In genomic region chr8:122568881-122569309, GRCm38 (mm10) we compare ENCODE assay signal across 8 mouse cellular contexts. TPM values are rescaled to one million over a fixed set of nuclear protein-coding genes. Genes with fewer than 3 reads are reported as not detected.
DNase-seq lines count a peak whose midpoint lies in the region; ATAC-seq and TF ChIP-seq lines count a peak whose summit lies in the region.

No protein-coding gene starts in this region.

- H3K27me3 ChIP-seq in kidney, embryonic 14.5 days (ENCODE audit: control insufficient read depth, insufficient read depth, low read length) = no peaks in the 10 kb centered on the region
- H3K27me3 ChIP-seq in myocyte (ENCODE audit: control insufficient read depth, insufficient read depth, insufficient read length) = no peaks in the 10 kb centered on the region

- H3K27ac ChIP-seq in kidney, embryonic 14.5 days (ENCODE audit: low read depth, low read length) = no peak overlapping the region
- no peak overlapping the region for H3K27ac ChIP-seq in bone marrow macrophage, adult 2 months (ENCODE audit: insufficient read depth, low read depth, low read length)

- ATAC-seq in kidney, embryonic 14.5 days (ENCODE audit: low FRiP score, low TSS enrichment) = no peak

- H3ac ChIP-seq in myocyte (ENCODE audit: control insufficient read depth, insufficient read length) = no peak overlapping the region

- peak overlapping the region; percentile 91 for H3K9ac ChIP-seq in kidney, embryonic 14.5 days (ENCODE audit: low read depth, low read length)

- no peaks in the 10 kb centered on the region for H3K9me3 ChIP-seq in kidney, embryonic 14.5 days (ENCODE audit: control insufficient read depth, low read length)

- H3K4me1 ChIP-seq in kidney, embryonic 14.5 days (ENCODE audit: control insufficient read depth, insufficient read depth, low read length) = peaks cover 24% of the 10 kb centered on the region
- peaks cover 32% of the 10 kb centered on the region for H3K4me1 ChIP-seq in bone marrow macrophage, adult 2 months (ENCODE audit: control insufficient read depth, insufficient read depth, low read length)

- H3K79me2 ChIP-seq in myocyte (ENCODE audit: control insufficient read depth, insufficient read depth) = peaks cover 18% of the 10 kb centered on the region

- no peak for TF ChIP-seq POLR2A in bone marrow macrophage, adult 2 months (IDR thresholded peaks at IDR 0.05; ENCODE audit: borderline replicate concordance, low read depth, low read length)
- no peak for TF ChIP-seq POLR2A in myocyte (IDR thresholded peaks at IDR 0.05; ENCODE audit: insufficient read length, low read depth)

- H3K4me2 ChIP-seq in kidney, embryonic 14.5 days (replicated peaks; ENCODE audit: low read depth, low read length) = peak overlapping the region; percentile 58
- peak overlapping the region; percentile 72 for H3K4me2 ChIP-seq in myocyte (ENCODE audit: low read depth)

- 12% methylated on average over 10 of the region's 10 CpGs for WGBS in kidney, embryonic 14.5 days

- H3K36me3 ChIP-seq in kidney, embryonic 14.5 days (ENCODE audit: control insufficient read depth, insufficient read depth, low read length) = peaks cover 47% of the 10 kb centered on the region
- H3K36me3 ChIP-seq in myocyte (ENCODE audit: control insufficient read depth, insufficient read depth) = peaks cover 7% of the 10 kb centered on the region

- no peak for DNase-seq in kidney, postnatal 36 days
- peak; percentile 58 for DNase-seq in induced T-regulatory cell, adult 2 months (ENCODE audit: low read depth)
- DNase-seq in natural killer cell, adult 2 months (ENCODE audit: low spot score in 2 of 2) = no peak
- no peak for DNase-seq in urinary bladder, postnatal 36 days (ENCODE audit: low spot score in 2 of 2)
- DNase-seq in kidney, postnatal 14 days = no peak

- H3K4me3 ChIP-seq in kidney, embryonic 14.5 days (ENCODE audit: low read length) = peak overlapping the region; percentile 97
- peak overlapping the region; percentile 70 for H3K4me3 ChIP-seq in bone marrow macrophage, adult 2 months (ENCODE audit: insufficient read depth, low read length)
- H3K4me3 ChIP-seq in myocyte = peak overlapping the region; percentile 48

- TF ChIP-seq CTCF in bone marrow macrophage, adult 2 months (IDR thresholded peaks at IDR 0.05; ENCODE audit: low read depth, low read length) = no peak

TF ChIP-seq in myocyte, 11 proteins besides CTCF, POLR2A, EP300 and RAD21:
- no peak for TF ChIP-seq MYOD1 (IDR thresholded peaks at IDR 0.05; ENCODE audit: control insufficient read depth in 1 of 3, insufficient read length in 2 of 3, low read depth in 2 of 3)
- TF ChIP-seq MYOG (IDR thresholded peaks at IDR 0.05; ENCODE audit: control insufficient read depth in 1 of 3, insufficient read depth in 1 of 3, insufficient read length in 2 of 3, low read depth in 2 of 3) = no peak
- TF ChIP-seq SRF (IDR thresholded peaks at IDR 0.05; ENCODE audit: control insufficient read depth, insufficient read length, low read depth) = no peak
- TF ChIP-seq POLR2AphosphoS2 (IDR thresholded peaks at IDR 0.05; ENCODE audit: insufficient read length, low read depth) = no peak
- no peak for TF ChIP-seq REST (IDR thresholded peaks at IDR 0.05; ENCODE audit: insufficient read depth, insufficient read length)
- TF ChIP-seq E2F4 (IDR thresholded peaks at IDR 0.05; ENCODE audit: insufficient read depth) = no peak
- TF ChIP-seq TCF12 (IDR thresholded peaks at IDR 0.05; ENCODE audit: insufficient read depth, poor library complexity, severe bottlenecking) = no peak
- TF ChIP-seq MAX (IDR thresholded peaks at IDR 0.05; ENCODE audit: low read depth) = no peak
- no peak for TF ChIP-seq CEBPB (IDR thresholded peaks at IDR 0.05; ENCODE audit: insufficient read depth, poor library complexity, severe bottlenecking)
- no peak for TF ChIP-seq USF1 (IDR thresholded peaks at IDR 0.05; ENCODE audit: low read depth)
- TF ChIP-seq TCF3 (IDR thresholded peaks at IDR 0.05; ENCODE audit: insufficient read length, low read depth) = no peak

RNA-seq across cellular contexts. Expression of gene Cdt1, which starts 1.1 kb away (rescaled TPM):
- polyA plus RNA-seq in kidney, embryonic 14.5 days (2014; fragmentation: Nextera tagmentation; extraction: Ambion mirVana) = 42.7 and 48.5 TPM in 2 replicates
- polyA plus RNA-seq in bone marrow macrophage, adult 2 months (2012; ENCODE audit: insufficient read depth, insufficient read length, missing spikeins) = 18.5 and 22.9 TPM in 2 replicates
- 19.7 TPM for polyA plus RNA-seq in myocyte (2012; fragmentation: generic; extraction: Trizol)

RNA-seq across cellular contexts. Expression of gene Aprt, which starts 7.8 kb away (rescaled TPM):
- polyA plus RNA-seq in kidney, embryonic 14.5 days (2014; fragmentation: Nextera tagmentation; extraction: Ambion mirVana) = 370 and 400 TPM in 2 replicates
- 187 and 203 TPM in 2 replicates for polyA plus RNA-seq in bone marrow macrophage, adult 2 months (2012; ENCODE audit: insufficient read depth, insufficient read length, missing spikeins)
- polyA plus RNA-seq in myocyte (2012; fragmentation: generic; extraction: Trizol) = 261 TPM

RNA-seq across cellular contexts. Expression of gene Piezo1, which starts 17.8 kb away (rescaled TPM):
- polyA plus RNA-seq in kidney, embryonic 14.5 days (2014; fragmentation: Nextera tagmentation; extraction: Ambion mirVana) = 16.5 and 17.9 TPM in 2 replicates
- polyA plus RNA-seq in bone marrow macrophage, adult 2 months (2012; ENCODE audit: insufficient read depth, insufficient read length, missing spikeins) = 32.1 and 36.2 TPM in 2 replicates
- polyA plus RNA-seq in myocyte (2012; fragmentation: generic; extraction: Trizol) = 156 TPM

RNA-seq across cellular contexts. Expression of gene Galns, which starts 42.4 kb away (rescaled TPM):
- 10.6 and 14.7 TPM in 2 replicates for polyA plus RNA-seq in kidney, embryonic 14.5 days (2014; fragmentation: Nextera tagmentation; extraction: Ambion mirVana)
- polyA plus RNA-seq in bone marrow macrophage, adult 2 months (2012; ENCODE audit: insufficient read depth, insufficient read length, missing spikeins) = 32.8 and 36.7 TPM in 2 replicates
- 17.6 TPM for polyA plus RNA-seq in myocyte (2012; fragmentation: generic; extraction: Trizol)

RNA-seq across cellular contexts. Expression of gene Trappc2l, which starts 42.5 kb away (rescaled TPM):
- 59.8 and 74.9 TPM in 2 replicates for polyA plus RNA-seq in kidney, embryonic 14.5 days (2014; fragmentation: Nextera tagmentation; extraction: Ambion mirVana)
- 55.0 and 59.6 TPM in 2 replicates for polyA plus RNA-seq in bone marrow macrophage, adult 2 months (2012; ENCODE audit: insufficient read depth, insufficient read length, missing spikeins)
- 95.7 TPM for polyA plus RNA-seq in myocyte (2012; fragmentation: generic; extraction: Trizol)
